Mouse (Mus musculus): Measurements from ENCODE around the gene 4933407L21Rik.

DNA sequence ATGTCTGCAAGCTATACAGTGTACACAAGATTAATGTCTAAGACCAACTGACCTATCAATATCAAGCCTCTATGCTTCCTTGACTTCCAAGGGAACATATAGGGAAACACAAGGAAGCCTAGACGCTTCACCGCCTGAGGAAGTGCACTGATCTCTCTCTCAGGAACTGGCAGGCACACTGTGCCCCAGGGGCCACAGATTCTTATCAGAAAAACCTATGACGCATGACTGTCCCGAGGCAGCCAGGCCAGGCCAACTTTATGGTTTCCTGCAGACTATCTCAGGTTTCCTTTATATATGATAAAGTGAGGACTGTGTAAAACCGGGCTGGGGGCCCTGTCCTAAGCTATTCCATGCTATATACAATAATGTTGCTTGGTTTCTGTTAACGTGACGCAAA, 8.7 kb upstream of the 4933407L21Rik start:
- TF ChIP-seq GATA1 (IDR thresholded peaks at IDR 0.05; ENCODE audit: low read length) (no peak), TAL1 (IDR thresholded peaks at IDR 0.05; ENCODE audit: low read length) (no peak)
